8 mouse cellular contexts compared by ENCODE assay signal in genomic region chr2:36202611-36202880, GRCm38 (mm10). TPM values are rescaled to one million over a fixed set of nuclear protein-coding genes. Genes with fewer than 3 reads are reported as not detected.
DNase-seq lines count a peak whose midpoint lies in the region; ATAC-seq and TF ChIP-seq lines count a peak whose summit lies in the region.

No protein-coding gene starts in this region.

- peak overlapping the region; percentile 90 for H3K4me3 ChIP-seq in megakaryocyte, embryonic 14.5 days (replicated peaks)
- peak overlapping the region in 1 of 2 experiments; percentile 17; a peak in 1 of 4 replicates for H3K4me3 ChIP-seq in liver, embryonic 14.5 days (ENCODE audit: insufficient read depth in 1 of 2, low read depth in 2 of 2, low read length in 2 of 2)

- peak; percentile 27 for DNase-seq in embryo, embryonic 10.5 days (ENCODE audit: low spot score)
- DNase-seq in embryo, embryonic 9.5 days (ENCODE audit: extremely low spot score) = no peak
- no peak for DNase-seq in liver, embryonic 14.5 days (ENCODE audit: low read depth in 3 of 3, low spot score in 3 of 3)
- DNase-seq in cerebellum, adult 9-11 months = no peak
- no peak for DNase-seq in natural killer cell, adult 2 months (ENCODE audit: low spot score in 2 of 2)

- no peaks in the 10 kb centered on the region for H3K9me3 ChIP-seq in megakaryocyte, embryonic 14.5 days
- no peaks in the 10 kb centered on the region for H3K9me3 ChIP-seq in liver, embryonic 14.5 days (ENCODE audit: control insufficient read depth, low read length)

- no peak overlapping the region for H3K27ac ChIP-seq in liver, embryonic 14.5 days

- ATAC-seq in megakaryocyte, adult 5-6 weeks (ENCODE audit: poor library complexity, severe bottlenecking) = no peak
- ATAC-seq in liver, embryonic 14.5 days (ENCODE audit: insufficient read depth) = no peak
- no peak for ATAC-seq in CD4-positive, CD25-positive, alpha-beta regulatory T cell, adult 4 months

- H3K27me3 ChIP-seq in megakaryocyte, embryonic 14.5 days (replicated peaks) = peaks cover 33% of the 10 kb centered on the region
- H3K27me3 ChIP-seq in liver, embryonic 14.5 days (ENCODE audit: control insufficient read depth, insufficient read depth, low read length) = peaks cover 26% of the 10 kb centered on the region

- H3K9ac ChIP-seq in liver, embryonic 14.5 days (replicated peaks) = no peak overlapping the region

- TF ChIP-seq EP300 in liver, embryonic 14.5 days (IDR thresholded peaks at IDR 0.05; ENCODE audit: low read depth) = no peak

- no peak for TF ChIP-seq CTCF in liver, embryonic 14.5 days (IDR thresholded peaks at IDR 0.05; ENCODE audit: low read depth)

- H3K36me3 ChIP-seq in megakaryocyte, embryonic 14.5 days (replicated peaks; ENCODE audit: low read length) = no peaks in the 10 kb centered on the region
- H3K36me3 ChIP-seq in liver, embryonic 14.5 days (replicated peaks; ENCODE audit: control insufficient read depth, insufficient read depth, low read depth) = no peaks in the 10 kb centered on the region

- peaks cover 80% of the 10 kb centered on the region for H3K4me1 ChIP-seq in megakaryocyte, embryonic 14.5 days
- H3K4me1 ChIP-seq in liver, embryonic 14.5 days (replicated peaks; ENCODE audit: control insufficient read depth in 2 of 2, insufficient read depth in 2 of 2, low read length in 1 of 2) = peaks cover 25 to 51% of the 10 kb centered on the region in 2 experiments

- WGBS in liver, embryonic 14.5 days (ENCODE audit: insufficient replicate concordance) = 16% methylated on average over 5 of the region's 5 CpGs

- H3K4me2 ChIP-seq in liver, embryonic 14.5 days (ENCODE audit: low read depth) = peak overlapping the region; percentile 82

RNA-seq across cellular contexts. Expression of gene Ptgs1, which starts 27.7 kb away (rescaled TPM):
- polyA plus RNA-seq in megakaryocyte, embryonic 14.5 days (2012; ENCODE audit: insufficient read depth, low replicate concordance) = 118 and 153 TPM in 2 replicates
- total RNA-seq in megakaryocyte, adult 5-6 weeks (2015) = 20.2 and 21.3 TPM in 2 replicates
- 18.9 and 32.4 TPM in 2 replicates for total RNA-seq in megakaryocyte, adult 5-6 weeks (2017)
- polyA plus RNA-seq in liver, embryonic 14.5 days (2012; rRNA removed) = 8.6 and 9.9 TPM in 2 replicates
- 15.8 and 16.4 TPM in 2 replicates for polyA plus RNA-seq in liver, embryonic 14.5 days (2014; fragmentation: Nextera tagmentation; extraction: Ambion mirVana)
- 1 to 10 TPM; 1.2 to 2.9 TPM for polyA plus RNA-seq in CD4-positive, CD25-positive, alpha-beta regulatory T cell, adult 4 months (2017; shearing (Covaris generic))
